Mouse (Mus musculus) cerebellum, postnatal 10 days (tissue): ENCODE measurements around the gene Sub1.

Experiments used
- DNase-seq, 2 experiments: peaks; one replicate each; pipeline ENCODE4 v3.0.0; 2021; ENCODE audit warnings: mixed read lengths in 2 of 2

The Sub1 gene

DNA sequence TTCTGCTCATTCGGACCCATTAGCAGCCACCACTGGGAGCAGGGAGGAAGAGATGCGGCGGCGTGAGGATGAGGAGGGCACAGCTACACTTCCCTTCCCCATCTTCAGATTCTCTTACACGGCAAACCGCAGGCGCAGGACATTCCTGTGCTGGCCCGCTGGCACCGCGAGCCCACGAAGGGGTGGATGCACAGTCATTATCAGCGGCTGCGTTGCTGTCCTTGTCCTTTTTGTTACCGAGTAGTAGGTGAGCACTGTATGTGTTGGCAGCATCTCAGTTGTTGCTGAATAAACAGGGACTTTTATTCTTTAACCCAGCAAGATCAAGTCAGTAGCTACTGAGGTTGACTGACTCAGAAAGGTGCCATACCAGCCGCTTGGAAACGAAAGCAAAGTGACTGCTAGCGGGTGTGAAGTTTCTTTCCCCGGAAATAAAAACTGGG, 13.8 kb upstream of the Sub1 start:
- no peak for DNase-seq

GRCm38 (mm10) chr15:12009712-12010601, 13.2 kb upstream of the Sub1 start:
- DNase-seq = no peak

DNA sequence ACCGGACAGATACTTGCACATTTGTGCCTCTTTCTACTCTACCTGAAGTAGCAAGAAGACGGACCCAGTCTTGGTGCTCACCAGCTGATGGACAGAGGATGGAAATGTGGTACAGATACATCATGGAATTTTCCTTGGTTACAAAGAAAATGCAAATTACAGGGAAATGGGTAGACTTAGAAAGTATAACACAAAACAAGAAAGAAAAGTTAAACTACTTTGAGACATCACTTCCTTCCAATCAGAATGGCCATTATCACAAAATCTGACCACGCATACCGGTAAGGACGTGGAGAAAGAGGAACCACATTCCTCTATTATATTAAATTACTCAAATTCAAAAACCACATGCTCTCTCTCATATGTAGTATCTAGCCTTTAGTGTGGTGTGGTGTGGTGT, 12.1 kb upstream of the Sub1 start:
- DNase-seq = no peak

- no peak for DNase-seq
Observed at GRCm38 (mm10) chr15:12007971-12008800, 11.4 kb upstream of the Sub1 start.

DNA sequence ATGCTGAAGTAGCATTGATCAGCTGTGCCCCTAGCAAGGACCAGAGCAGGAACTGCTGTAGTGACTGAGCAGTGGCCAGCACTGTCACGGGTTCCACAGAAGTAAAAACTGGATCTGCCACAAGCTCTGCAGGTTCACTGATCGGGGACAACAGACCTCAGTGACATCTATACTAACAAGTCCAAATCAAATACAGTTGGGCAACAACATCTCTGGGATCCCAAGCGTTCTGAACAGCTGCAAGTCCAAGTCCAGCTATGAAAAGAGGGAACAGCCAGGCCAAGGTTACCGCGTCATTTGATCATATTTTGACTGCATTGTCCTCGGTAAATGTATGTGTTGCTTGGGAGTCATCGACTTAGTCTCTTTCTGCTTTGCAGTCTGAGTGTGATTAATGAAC, 10.6 kb upstream of the Sub1 start:
- DNase-seq = no peak

DNA sequence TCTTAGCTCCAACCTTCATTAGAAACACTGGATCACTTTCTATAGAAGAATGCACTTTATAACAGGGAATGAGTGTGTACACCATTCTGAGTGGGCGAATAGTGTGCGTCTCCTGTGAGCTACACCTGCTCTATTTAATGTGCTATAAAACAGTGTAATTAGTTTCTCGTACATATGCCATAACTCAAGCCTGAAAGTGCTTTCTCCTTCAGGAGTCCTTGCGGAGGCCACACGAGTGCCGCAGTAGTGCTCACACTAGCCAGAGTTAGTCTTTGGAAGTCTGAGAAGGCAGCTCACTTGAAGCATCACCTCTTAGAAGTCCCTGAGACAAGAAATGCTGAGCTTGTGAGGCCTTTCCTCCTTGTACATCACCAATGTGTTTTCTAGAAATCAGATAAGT, 9.4 kb upstream of the Sub1 start:
- DNase-seq = no peak

- peak; percentile 97 to 98 for DNase-seq
Observed at GRCm38 (mm10) chr15:11995815-11996201, 975 bp downstream of the Sub1 start.

DNA sequence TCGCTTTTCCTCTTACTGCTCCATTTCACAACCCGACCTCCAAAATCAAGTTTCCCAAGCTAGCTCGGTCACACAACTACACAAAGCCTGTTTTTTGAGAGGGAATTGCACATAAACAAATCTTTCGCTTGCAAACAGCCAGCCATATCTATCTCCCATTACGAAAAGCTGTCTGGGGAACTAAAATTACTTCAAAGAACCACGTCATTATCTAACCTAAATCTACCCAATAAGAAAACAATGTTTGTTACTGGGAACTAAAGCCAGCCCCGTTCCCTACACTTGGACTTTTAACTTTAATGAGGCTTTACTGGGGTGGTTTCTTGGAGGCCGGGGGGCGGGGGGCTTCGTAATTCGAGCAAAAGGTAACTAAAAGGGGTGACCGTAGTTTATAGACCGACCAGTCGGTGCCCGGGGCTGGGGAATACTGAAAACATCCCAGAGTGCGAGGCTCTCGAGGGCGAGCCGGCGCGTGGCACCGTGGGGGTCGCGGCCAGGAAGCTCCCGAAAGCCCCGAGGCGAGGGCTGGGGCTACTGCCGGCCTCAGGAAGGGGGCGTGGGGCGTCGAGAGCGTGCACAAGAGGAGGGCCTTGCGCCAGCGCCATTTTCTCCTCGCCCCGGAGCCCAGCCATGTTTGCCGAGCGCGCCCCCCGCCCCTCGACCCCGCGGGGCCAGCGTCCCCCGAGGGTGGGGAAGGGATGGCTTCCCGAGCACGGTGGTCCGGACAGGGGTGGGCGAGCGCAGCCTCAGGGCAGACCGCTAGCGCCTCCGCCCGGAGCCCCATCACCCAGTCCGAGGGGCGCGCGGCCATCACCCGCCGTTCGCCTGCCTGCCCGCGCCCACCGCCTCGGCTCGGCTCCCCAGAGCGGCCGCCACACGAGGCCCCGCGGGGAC, 1.6 kb downstream of the Sub1 start:
- DNase-seq = peak; percentile 85

DNA sequence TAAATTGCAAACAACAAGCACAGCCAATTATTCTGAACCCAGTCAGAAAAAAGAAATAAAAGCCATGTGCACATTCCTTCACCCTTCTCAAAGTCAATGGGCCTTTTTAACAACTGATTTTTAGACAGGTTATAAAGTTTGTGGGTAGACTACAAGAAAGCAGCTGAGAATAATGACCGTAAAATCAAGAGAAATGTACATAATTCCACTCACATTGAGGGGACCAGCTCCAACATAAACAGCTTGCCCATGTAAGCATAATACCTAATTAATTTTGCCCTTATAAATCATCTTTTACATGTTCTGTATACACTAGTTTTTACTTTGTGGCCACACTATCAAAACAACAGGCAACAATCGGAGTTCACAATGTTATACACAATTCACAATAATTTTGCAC, 2.8 kb downstream of the Sub1 start:
- DNase-seq = no peak

DNA sequence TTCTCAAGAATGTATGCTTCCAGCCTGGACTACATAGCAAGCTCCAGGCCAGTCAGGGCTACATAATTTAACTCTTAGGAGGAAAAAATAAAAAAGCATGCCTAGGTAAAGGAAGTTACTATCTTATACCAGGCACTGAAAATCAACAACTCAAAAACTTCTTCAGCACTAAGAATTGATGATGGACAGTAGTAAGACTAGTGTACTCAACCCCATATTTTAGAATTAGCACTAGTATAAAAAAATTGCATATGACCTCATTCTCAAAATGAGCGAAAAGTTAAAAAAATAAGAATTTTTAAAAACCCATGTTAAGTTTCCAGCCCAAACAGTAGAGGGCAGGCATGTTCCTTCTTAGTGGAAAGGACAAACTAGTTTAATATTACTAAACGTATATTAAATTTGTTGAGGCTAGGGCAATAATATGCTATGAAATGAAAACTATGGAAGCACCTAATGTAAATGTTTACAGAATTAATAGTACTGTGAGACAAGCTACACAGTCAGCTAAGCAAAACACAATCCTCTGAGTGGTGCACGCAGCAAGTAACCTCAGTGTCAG, 5.2 kb downstream of the Sub1 start:
- peak in 1 of 2 experiments; percentile 25 for DNase-seq

- no peak for DNase-seq
Observed at GRCm38 (mm10) chr15:11988580-11988979, 8.2 kb downstream of the Sub1 start.

- no peak for DNase-seq
Observed at GRCm38 (mm10) chr15:11987892-11988291, 8.9 kb downstream of the Sub1 start.

- no peak for DNase-seq
Observed at GRCm38 (mm10) chr15:11981985-11982384, 14.8 kb downstream of the Sub1 start.

DNA sequence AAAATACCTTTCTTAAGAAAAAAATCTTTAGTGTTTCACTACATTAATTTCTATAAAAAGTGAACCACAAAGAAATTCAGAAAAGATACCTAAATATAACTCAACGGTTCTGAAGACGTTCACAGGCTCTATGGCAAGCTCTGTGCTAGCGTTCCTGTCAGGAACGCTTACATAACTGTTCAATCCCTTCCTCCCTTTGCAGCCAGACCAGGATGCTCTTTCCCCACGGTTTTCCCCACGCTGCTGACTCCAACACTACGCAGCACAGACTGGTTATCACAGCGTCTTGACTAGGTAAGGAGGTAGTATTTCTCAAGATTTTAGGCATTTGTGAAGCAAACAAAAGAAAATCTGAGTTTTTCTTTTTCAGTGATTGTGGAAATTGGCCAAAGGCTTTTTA, 15.3 kb downstream of the Sub1 start:
- no peak for DNase-seq

DNA sequence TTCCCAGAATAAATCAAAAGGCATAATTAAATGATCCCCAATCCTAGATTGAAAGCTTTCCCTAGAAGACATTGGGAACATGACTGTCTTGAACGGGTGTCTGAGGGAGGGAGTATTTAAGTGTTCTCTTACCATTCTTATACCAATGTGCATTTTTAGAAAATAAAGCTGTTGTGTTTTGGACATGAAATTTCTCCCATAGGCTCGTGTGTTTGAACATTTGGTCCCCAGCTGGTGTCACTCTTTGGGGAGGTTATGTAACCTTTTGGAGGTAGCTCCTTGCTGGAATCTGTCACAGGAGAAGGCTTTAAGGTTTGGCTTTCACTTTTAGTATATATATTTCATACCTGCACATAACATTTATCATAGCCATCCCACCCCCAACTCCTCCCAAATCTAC, 18.6 kb downstream of the Sub1 start:
- no peak for DNase-seq

GRCm38 (mm10) chr15:11977071-11977470, 19.7 kb downstream of the Sub1 start:
- no peak for DNase-seq

GRCm38 (mm10) chr15:11975836-11976235, 20.9 kb downstream of the Sub1 start:
- DNase-seq = peak; percentile 36 to 56

- peak; percentile 92 for DNase-seq
Observed at GRCm38 (mm10) chr15:11971854-11972420, 24.8 kb downstream of the Sub1 start.

DNA sequence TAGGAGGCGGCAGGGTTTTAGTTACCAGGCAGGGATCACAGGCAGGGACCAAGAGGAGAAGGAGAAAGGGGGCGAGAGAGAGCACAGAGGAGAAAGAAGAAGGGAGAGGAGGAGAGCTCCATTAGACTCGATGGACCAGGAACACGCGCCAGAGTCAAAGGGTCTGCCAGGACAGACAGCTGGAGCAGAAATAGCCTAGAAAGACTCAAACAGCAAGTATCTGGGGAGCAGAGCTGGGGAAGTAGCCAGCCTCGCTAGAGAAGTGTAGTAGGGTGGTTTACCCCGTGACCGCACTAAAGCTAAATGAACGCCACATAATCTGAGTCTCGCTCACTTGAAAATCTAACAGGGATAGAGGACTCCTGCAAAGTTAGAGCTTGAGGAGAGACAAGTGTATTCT, 26.2 kb downstream of the Sub1 start:
- peak; percentile 46 to 65 for DNase-seq

DNA sequence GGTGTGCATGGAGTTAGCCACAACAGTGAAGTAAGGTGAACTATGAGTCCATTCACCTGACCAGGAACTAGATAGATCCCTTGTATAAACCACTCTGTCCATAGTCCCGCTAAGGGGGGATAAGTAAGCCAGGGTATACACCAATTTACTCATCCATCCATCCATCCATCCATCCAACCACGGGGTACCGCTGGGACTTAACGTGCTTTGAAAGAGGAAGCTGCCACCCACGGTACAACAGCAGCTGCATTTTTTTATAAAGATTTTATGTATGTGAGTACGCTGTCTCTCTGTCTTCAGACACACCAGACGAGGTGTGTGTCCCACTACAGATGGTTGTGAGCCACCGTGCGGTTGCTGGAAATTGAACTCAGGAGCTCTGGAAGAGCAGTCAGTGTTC, 27.9 kb downstream of the Sub1 start:
- no peak for DNase-seq

- peak; percentile 74 to 84 for DNase-seq
Observed at GRCm38 (mm10) chr15:11966367-11966766, 30.4 kb downstream of the Sub1 start.

GRCm38 (mm10) chr15:11965201-11965845, 31.5 kb downstream of the Sub1 start:
- DNase-seq = peak; percentile 76 to 80
